Mouse (Mus musculus) myocyte (in vitro differentiated cells): ENCODE data around the gene Tmem108. TPM values are rescaled to one million over a fixed set of nuclear protein-coding genes. Genes with fewer than 3 reads are reported as not detected.
A peak's percentile ranks its signal among the peaks of the same experiment; 100 is the strongest.

Experiments used
- H3K27me3 ChIP-seq: one replicate; pipeline ENCODE4 v1.6.1; 2011; ENCODE audit not compliant: control insufficient read depth, insufficient read depth, insufficient read length
- H3K36me3 ChIP-seq: one replicate; pipeline ENCODE4 v1.6.1; 2011; ENCODE audit not compliant: control insufficient read depth, insufficient read depth
- H3K4me2 ChIP-seq: one replicate; pipeline ENCODE4 v1.6.1; 2011; ENCODE audit warnings: low read depth, control low read depth
- H3K4me3 ChIP-seq: one replicate; pipeline ENCODE4 v1.5.1; 2011; ENCODE audit warnings: mild to moderate bottlenecking, control low read depth, moderate library complexity
- H3K79me2 ChIP-seq: one replicate; pipeline ENCODE4 v1.6.1; 2011; ENCODE audit not compliant: control insufficient read depth, insufficient read depth
- H3ac ChIP-seq: one replicate; pipeline ENCODE4 v1.6.1; 2011; ENCODE audit not compliant: control insufficient read depth, insufficient read length
- CEBPB ChIP-seq: IDR thresholded peaks from 2 replicates; pipeline ENCODE4 v1.6.1; 2011; ENCODE audit warnings: mild to moderate bottlenecking, moderate library complexity; ENCODE audit not compliant: poor library complexity, insufficient read depth, severe bottlenecking
- E2F4 ChIP-seq: IDR thresholded peaks from one replicate; pipeline ENCODE4 v1.6.1; 2011; ENCODE audit warnings: mild to moderate bottlenecking, control low read depth, moderate library complexity; ENCODE audit not compliant: insufficient read depth
- MAX ChIP-seq: IDR thresholded peaks from one replicate; pipeline ENCODE4 v1.6.1; 2011; ENCODE audit warnings: low read depth, mild to moderate bottlenecking, control low read depth
- MYOD1 ChIP-seq, 3 experiments: IDR thresholded peaks; one replicate each; pipeline ENCODE4 v1.6.1; 2011; ENCODE audit warnings: control low read depth in 2 of 3, low read depth in 2 of 3, mild to moderate bottlenecking in 2 of 3, moderate library complexity in 1 of 3; ENCODE audit not compliant: insufficient read length in 2 of 3, control insufficient read depth in 1 of 3
- MYOG ChIP-seq, 3 experiments: IDR thresholded peaks; one replicate each; pipeline ENCODE4 v1.6.1; 2011; ENCODE audit warnings: control low read depth in 2 of 3, low read depth in 2 of 3, mild to moderate bottlenecking in 2 of 3; ENCODE audit not compliant: insufficient read length in 2 of 3, control insufficient read depth in 1 of 3, insufficient read depth in 1 of 3
- POLR2A ChIP-seq: IDR thresholded peaks from one replicate; pipeline ENCODE4 v1.6.1; 2011; ENCODE audit warnings: low read depth, mild to moderate bottlenecking, control low read depth, moderate library complexity; ENCODE audit not compliant: insufficient read length
- POLR2AphosphoS2 ChIP-seq: IDR thresholded peaks from one replicate; pipeline ENCODE4 v1.6.1; 2011; ENCODE audit warnings: low read depth, control low read depth; ENCODE audit not compliant: insufficient read length
- REST ChIP-seq: IDR thresholded peaks from one replicate; pipeline ENCODE4 v1.6.1; 2011; ENCODE audit warnings: mild to moderate bottlenecking, control low read depth, moderate library complexity; ENCODE audit not compliant: insufficient read depth, insufficient read length
- SRF ChIP-seq: IDR thresholded peaks from one replicate; pipeline ENCODE4 v1.6.1; 2011; ENCODE audit warnings: low read depth; ENCODE audit not compliant: control insufficient read depth, insufficient read length
- TCF12 ChIP-seq: IDR thresholded peaks from one replicate; pipeline ENCODE4 v1.6.1; 2011; ENCODE audit warnings: mild to moderate bottlenecking, control low read depth; ENCODE audit not compliant: poor library complexity, insufficient read depth, severe bottlenecking
- TCF3 ChIP-seq: IDR thresholded peaks from one replicate; pipeline ENCODE4 v1.6.1; 2011; ENCODE audit warnings: low read depth, control low read depth; ENCODE audit not compliant: insufficient read length
- USF1 ChIP-seq: IDR thresholded peaks from one replicate; pipeline ENCODE4 v1.6.1; 2011; ENCODE audit warnings: low read depth, mild to moderate bottlenecking, control low read depth, moderate library complexity
- polyA plus RNA-seq: library from polyadenylated mRNA; unstranded; fragments of >200 nt; fragmentation: generic; extraction: Trizol; gene quantifications from one replicate; pipeline ENCODE4 v1.2.1, GENCODE M21; 2012; ENCODE audit warnings: missing spikeins

Tmem108 gene
- polyA plus RNA-seq, 1 experiment, result not detected

- Histone ChIP-seq H3K36me3 (no peaks in the 10 kb centered on the region), H3K4me2 (no peak overlapping the region), H3K4me3 (no peak overlapping the region), H3K27me3 (peaks cover 9% of the 10 kb centered on the region), H3K79me2 (no peaks in the 10 kb centered on the region), H3ac (no peak overlapping the region)
- TF ChIP-seq E2F4 (no peak), REST (no peak)
Observed at GRCm38 (mm10) chr9:103546695-103547645, 214.7 kb downstream of the Tmem108 start.

GRCm38 (mm10) chr9:103545729-103546128 is 215.9 kb downstream of the Tmem108 start:
- Histone ChIP-seq H3ac (no peak overlapping the region), H3K4me2 (no peak overlapping the region), H3K27me3 (peaks cover 8% of the 10 kb centered on the region), H3K79me2 (no peaks in the 10 kb centered on the region), H3K36me3 (no peaks in the 10 kb centered on the region), H3K4me3 (no peak overlapping the region)
- peak in 2 of 3 experiments; percentile 70 to 74 for TF ChIP-seq MYOD1 (IDR thresholded peaks at IDR 0.05; ENCODE audit: control insufficient read depth in 1 of 3, insufficient read length in 2 of 3, low read depth in 2 of 3)
- TF ChIP-seq E2F4, result no peak

- no peaks in the 10 kb centered on the region for H3K79me2 ChIP-seq
- H3K27me3 ChIP-seq, result peaks cover 3% of the 10 kb centered on the region
- H3ac ChIP-seq, result no peak overlapping the region
- no peaks in the 10 kb centered on the region for H3K36me3 ChIP-seq
- TF ChIP-seq USF1 (no peak), TCF3 (no peak), SRF (no peak), MAX (no peak), POLR2A (no peak), CEBPB (no peak), E2F4 (no peak), MYOD1 (IDR thresholded peaks at IDR 0.05; ENCODE audit: control insufficient read depth in 1 of 3, insufficient read length in 2 of 3, low read depth in 2 of 3) (no peak)
- no peak overlapping the region for H3K4me2 ChIP-seq
- no peak overlapping the region for H3K4me3 ChIP-seq
Observed at GRCm38 (mm10) chr9:103545271-103545670, 216.4 kb downstream of the Tmem108 start.

GRCm38 (mm10) chr9:103544599-103544998 is 217.0 kb downstream of the Tmem108 start:
- no peak for TF ChIP-seq E2F4
- no peak for TF ChIP-seq USF1
- no peak for TF ChIP-seq POLR2A
- no peak for TF ChIP-seq TCF3
- no peak for TF ChIP-seq POLR2AphosphoS2
- TF ChIP-seq CEBPB, result no peak
- TF ChIP-seq MYOG (IDR thresholded peaks at IDR 0.05; ENCODE audit: control insufficient read depth in 1 of 3, insufficient read depth in 1 of 3, insufficient read length in 2 of 3, low read depth in 2 of 3), result no peak
- TF ChIP-seq TCF12, result no peak
- TF ChIP-seq MYOD1 (IDR thresholded peaks at IDR 0.05; ENCODE audit: control insufficient read depth in 1 of 3, insufficient read length in 2 of 3, low read depth in 2 of 3), result no peak
- no peak for TF ChIP-seq SRF
- no peak for TF ChIP-seq REST
- no peak for TF ChIP-seq MAX
- H3K27me3 ChIP-seq, result no peaks in the 10 kb centered on the region
- no peak overlapping the region for H3K4me2 ChIP-seq
- no peak overlapping the region for H3ac ChIP-seq
- no peaks in the 10 kb centered on the region for H3K79me2 ChIP-seq
- no peaks in the 10 kb centered on the region for H3K36me3 ChIP-seq
- no peak overlapping the region for H3K4me3 ChIP-seq

GRCm38 (mm10) chr9:103540518-103540917 is 221.1 kb downstream of the Tmem108 start:
- H3K4me2 ChIP-seq, result no peak overlapping the region
- no peak overlapping the region for H3K4me3 ChIP-seq
- no peaks in the 10 kb centered on the region for H3K36me3 ChIP-seq
- peaks cover 6% of the 10 kb centered on the region for H3K27me3 ChIP-seq
- no peaks in the 10 kb centered on the region for H3K79me2 ChIP-seq
- TF ChIP-seq REST (no peak), TCF3 (no peak), MAX (no peak), SRF (no peak), TCF12 (no peak), POLR2AphosphoS2 (no peak), CEBPB (no peak), MYOG (IDR thresholded peaks at IDR 0.05; ENCODE audit: control insufficient read depth in 1 of 3, insufficient read depth in 1 of 3, insufficient read length in 2 of 3, low read depth in 2 of 3) (no peak), MYOD1 (IDR thresholded peaks at IDR 0.05; ENCODE audit: control insufficient read depth in 1 of 3, insufficient read length in 2 of 3, low read depth in 2 of 3) (no peak), E2F4 (no peak), USF1 (no peak), POLR2A (no peak)
- H3ac ChIP-seq, result no peak overlapping the region
